Mouse (Mus musculus) hematopoietic multipotent progenitor cell, adult 10-12 weeks (in vitro differentiated cells): Measurements from ENCODE around the gene Polq. TPM values are rescaled to one million over a fixed set of nuclear protein-coding genes. Genes with fewer than 3 reads are reported as not detected.

Experiments used
- polyA plus RNA-seq: library from polyadenylated mRNA; stranded (reverse); fragments of >175 nt; gene quantifications from 2 replicates; pipeline ENCODE4 v1.2.3, GENCODE M21; 2012; ENCODE audit warnings: low replicate concordance

Polq gene
- 1.0 and 1.6 TPM in 2 replicates for polyA plus RNA-seq

GRCm38 (mm10) chr16:37011061-37011921 is at the start of gene Polq:
Gene Polq (plus strand): TSS chr16:37011786.

GRCm38 (mm10) chr16:36989999-36990625 is 21.5 kb upstream of the Polq start, which contains the start of gene Fbxo40:
Gene Fbxo40 (minus strand): TSS chr16:36990467.

Other genes starting within 250 kb of the Polq start
- 0.26 and 1.2 TPM in 2 replicates for gene Slc15a2, start 226.8 kb upstream of the Polq start, polyA plus RNA-seq
- gene Iqcb1, start 183.4 kb upstream of the Polq start, polyA plus RNA-seq: 1.8 and 2.5 TPM in 2 replicates
- 2.8 and 6.1 TPM in 2 replicates for gene Eaf2, start 136.8 kb upstream of the Polq start, polyA plus RNA-seq
- 23.1 and 28.2 TPM in 2 replicates for gene Golgb1, start 136.6 kb upstream of the Polq start, polyA plus RNA-seq
- 171 and 305 TPM in 2 replicates for gene Hcls1, start 76.8 kb upstream of the Polq start, polyA plus RNA-seq
- 0.10 and 0.88 TPM in 2 replicates for gene Fbxo40, start 21.3 kb upstream of the Polq start, polyA plus RNA-seq